23 mouse cellular contexts compared by ENCODE assay signal in genomic region chr8:90300973-90301372, GRCm38 (mm10). TPM values are rescaled to one million over a fixed set of nuclear protein-coding genes. Genes with fewer than 3 reads are reported as not detected.
DNase-seq lines count a peak whose midpoint lies in the region; ATAC-seq lines count a peak whose summit lies in the region.
"Had no signal": no experiment of that assay in that cellular context is flagged by ENCODE, and none has a peak within 500 bp of the region (broad histone marks: within the 10 kb centered on the region; RNA-seq: fewer than 3 reads in every experiment).

No protein-coding gene starts in this region.

- no peaks in the 10 kb centered on the region for H3K36me3 ChIP-seq in heart, embryonic 15.5 days
- no peaks in the 10 kb centered on the region for H3K36me3 ChIP-seq in neural tube, embryonic 13.5 days
- peaks cover 11% of the 10 kb centered on the region for H3K36me3 ChIP-seq in midbrain, embryonic 12.5 days
- no peaks in the 10 kb centered on the region for H3K36me3 ChIP-seq in neural tube, embryonic 15.5 days
- H3K36me3 ChIP-seq in kidney, embryonic 15.5 days, result no peaks in the 10 kb centered on the region
- H3K36me3 ChIP-seq: embryonic facial prominence, embryonic 12.5 days; heart, embryonic 10.5 days; liver, embryonic 13.5 days had no signal

- H3K4me3 ChIP-seq in heart, embryonic 15.5 days, result no peak overlapping the region
- H3K4me3 ChIP-seq in neural tube, embryonic 13.5 days, result no peak overlapping the region
- no peak overlapping the region for H3K4me3 ChIP-seq in midbrain, embryonic 12.5 days
- H3K4me3 ChIP-seq in neural tube, embryonic 15.5 days (replicated peaks), result no peak overlapping the region
- H3K4me3 ChIP-seq in kidney, embryonic 15.5 days (replicated peaks), result no peak overlapping the region
- H3K4me3 ChIP-seq: embryonic facial prominence, embryonic 12.5 days; gastrocnemius, adult 2 months; heart, embryonic 10.5 days; liver, embryonic 13.5 days had no signal

- peak overlapping the region; percentile 27; the same call in 1 of the 2 replicates for H3K27ac ChIP-seq in heart, embryonic 15.5 days
- peak overlapping the region; percentile 70 for H3K27ac ChIP-seq in neural tube, embryonic 13.5 days (replicated peaks)
- H3K27ac ChIP-seq in midbrain, embryonic 12.5 days (replicated peaks), result peak overlapping the region; percentile 66
- H3K27ac ChIP-seq in neural tube, embryonic 15.5 days (replicated peaks), result peak overlapping the region; percentile 52; the same call in 1 of the 2 replicates
- no peak overlapping the region for H3K27ac ChIP-seq in kidney, embryonic 15.5 days
- H3K27ac ChIP-seq: gastrocnemius, adult 2 months; heart, embryonic 10.5 days; liver, embryonic 13.5 days had no signal

- WGBS in heart, embryonic 15.5 days, result 24% methylated on average over 2 of the region's 2 CpGs
- WGBS in neural tube, embryonic 13.5 days, result 37% methylated on average over 2 of the region's 2 CpGs
- 16% methylated on average over 2 of the region's 2 CpGs for WGBS in midbrain, embryonic 12.5 days
- 19% methylated on average over 2 of the region's 2 CpGs for WGBS in neural tube, embryonic 15.5 days
- WGBS in kidney, embryonic 15.5 days, result 57% methylated on average over 2 of the region's 2 CpGs

- no peak overlapping the region for H3K9ac ChIP-seq in heart, embryonic 15.5 days
- no peak overlapping the region for H3K9ac ChIP-seq in neural tube, embryonic 13.5 days
- H3K9ac ChIP-seq in midbrain, embryonic 12.5 days (replicated peaks), result no peak overlapping the region
- no peak overlapping the region for H3K9ac ChIP-seq in neural tube, embryonic 15.5 days (replicated peaks)
- H3K9ac ChIP-seq in kidney, embryonic 15.5 days, result no peak overlapping the region
- H3K9ac ChIP-seq: embryonic facial prominence, embryonic 12.5 days; liver, embryonic 13.5 days had no signal

- ATAC-seq in heart, embryonic 15.5 days (replicated peaks; ENCODE audit: insufficient number of reproducible peaks, insufficient read depth, low FRiP score, low read depth), result no peak
- ATAC-seq in neural tube, embryonic 13.5 days (ENCODE audit: low read depth), result no peak
- no peak for ATAC-seq in midbrain, embryonic 12.5 days (ENCODE audit: low FRiP score, low read depth)
- no peak for ATAC-seq in neural tube, embryonic 15.5 days (ENCODE audit: low FRiP score)
- ATAC-seq in kidney, embryonic 15.5 days (replicated peaks; ENCODE audit: low FRiP score), result no peak
- ATAC-seq: Patski had no signal

- no peak for DNase-seq in heart, adult 11 months
- no peak for DNase-seq in neural tube, embryonic 10.5 days (ENCODE audit: extremely low spot score, low spot score)
- DNase-seq in frontal cortex, postnatal 10 days (ENCODE audit: low spot score in 2 of 2), result no peak
- DNase-seq: adrenal gland, postnatal 36 days; cerebellum, adult 11 months; gastrocnemius, adult 2 months; heart, postnatal 14 days; kidney, adult 2 months; kidney, postnatal 14 days; liver, embryonic 13.5 days; lung, adult 2 months; lung, postnatal 14 days; retina, postnatal 1 day; right cerebral cortex, postnatal 25 days; spleen, adult 18-20 months had no signal

- no peak overlapping the region for H3K4me2 ChIP-seq in heart, embryonic 15.5 days
- no peak overlapping the region; the same call in 1 of the 2 replicates for H3K4me2 ChIP-seq in neural tube, embryonic 13.5 days
- 0 out of 2 replicates have a peak overlapping the region, but pooled peaks have one; percentile 2 for H3K4me2 ChIP-seq in midbrain, embryonic 12.5 days (replicated peaks)
- H3K4me2 ChIP-seq in neural tube, embryonic 15.5 days, result no peak overlapping the region
- H3K4me2 ChIP-seq in kidney, embryonic 15.5 days, result no peak overlapping the region
- H3K4me2 ChIP-seq: embryonic facial prominence, embryonic 12.5 days; liver, embryonic 13.5 days had no signal

- H3K27me3 ChIP-seq in heart, embryonic 15.5 days, result no peaks in the 10 kb centered on the region
- H3K27me3 ChIP-seq in neural tube, embryonic 13.5 days, result no peaks in the 10 kb centered on the region
- no peaks in the 10 kb centered on the region for H3K27me3 ChIP-seq in midbrain, embryonic 12.5 days
- H3K27me3 ChIP-seq in neural tube, embryonic 15.5 days (replicated peaks), result no peaks in the 10 kb centered on the region
- no peaks in the 10 kb centered on the region for H3K27me3 ChIP-seq in kidney, embryonic 15.5 days
- H3K27me3 ChIP-seq: embryonic facial prominence, embryonic 12.5 days; liver, embryonic 13.5 days had no signal

- H3K4me1 ChIP-seq in heart, embryonic 15.5 days (replicated peaks), result peaks cover 31% of the 10 kb centered on the region
- H3K4me1 ChIP-seq in neural tube, embryonic 13.5 days (replicated peaks), result peaks cover 67% of the 10 kb centered on the region
- H3K4me1 ChIP-seq in midbrain, embryonic 12.5 days, result peaks cover 64% of the 10 kb centered on the region
- peaks cover 56% of the 10 kb centered on the region for H3K4me1 ChIP-seq in neural tube, embryonic 15.5 days
- H3K4me1 ChIP-seq in kidney, embryonic 15.5 days, result peaks cover 21% of the 10 kb centered on the region
- H3K4me1 ChIP-seq: heart, embryonic 10.5 days; liver, embryonic 13.5 days had no signal

- no peaks in the 10 kb centered on the region for H3K9me3 ChIP-seq in heart, embryonic 15.5 days (replicated peaks)
- H3K9me3 ChIP-seq in neural tube, embryonic 13.5 days, result no peaks in the 10 kb centered on the region
- H3K9me3 ChIP-seq in midbrain, embryonic 12.5 days, result no peaks in the 10 kb centered on the region
- H3K9me3 ChIP-seq in neural tube, embryonic 15.5 days (replicated peaks), result no peaks in the 10 kb centered on the region
- no peaks in the 10 kb centered on the region for H3K9me3 ChIP-seq in kidney, embryonic 15.5 days (replicated peaks)
- H3K9me3 ChIP-seq: embryonic facial prominence, embryonic 12.5 days; heart, embryonic 10.5 days; liver, embryonic 13.5 days had no signal

RNA-seq across cellular contexts. Expression of gene Tox3, which starts 47.2 kb away (rescaled TPM):
- 15.0 and 17.1 TPM in 2 replicates for polyA plus RNA-seq in heart, embryonic 15.5 days (2015; fragmentation: Nextera tagmentation; extraction: Ambion mirVana)
- 35.3 and 39.2 TPM in 2 replicates for polyA plus RNA-seq in neural tube, embryonic 13.5 days (2015; fragmentation: Nextera tagmentation; extraction: Ambion mirVana)
- polyA plus RNA-seq in midbrain, embryonic 12.5 days (2016; fragmentation: Nextera tagmentation; extraction: Ambion mirVana), result 61.5 and 69.7 TPM in 2 replicates
- polyA plus RNA-seq in neural tube, embryonic 15.5 days (2015; fragmentation: Nextera tagmentation; extraction: Ambion mirVana), result 16.3 and 23.4 TPM in 2 replicates
- polyA plus RNA-seq in kidney, embryonic 15.5 days (2015; fragmentation: Nextera tagmentation; extraction: Ambion mirVana), result 10.7 and 13.2 TPM in 2 replicates
